Mouse (Mus musculus) erythroblast, adult 5-6 weeks (primary cell): ENCODE data around the gene Mtf1. TPM values are rescaled to one million over a fixed set of nuclear protein-coding genes. Genes with fewer than 3 reads are reported as not detected.
A peak's percentile ranks its signal among the peaks of the same experiment; 100 is the strongest.

Experiments
- ATAC-seq: replicated peaks from 2 replicates; pipeline ENCODE4 v1.8.0; 2016; ENCODE audit warnings: moderate number of reproducible peaks, mild to moderate bottlenecking, moderate TSS enrichment, inconsistent platforms; ENCODE audit not compliant: poor library complexity, low FRiP score, severe bottlenecking
- total RNA-seq, 2 experiments: library from RNA; stranded (forward) in 1 of 2; stranded (reverse) in 1 of 2; fragments of 150-400 nt in 1 of 2; fragments of 200-764, 138-1000 nt in 1 of 2; gene quantifications; 2 replicates each; pipeline versions ENCODE4 v1.2.3 to v1.2.4; 2015 to 2017; ENCODE audit warnings: low replicate concordance in 2 of 2

The Mtf1 gene
- total RNA-seq (2015; ENCODE audit: low replicate concordance) (5.2 and 5.4 TPM in 2 replicates), total RNA-seq (2017; ENCODE audit: low replicate concordance) (8.6 and 17.4 TPM in 2 replicates)

DNA sequence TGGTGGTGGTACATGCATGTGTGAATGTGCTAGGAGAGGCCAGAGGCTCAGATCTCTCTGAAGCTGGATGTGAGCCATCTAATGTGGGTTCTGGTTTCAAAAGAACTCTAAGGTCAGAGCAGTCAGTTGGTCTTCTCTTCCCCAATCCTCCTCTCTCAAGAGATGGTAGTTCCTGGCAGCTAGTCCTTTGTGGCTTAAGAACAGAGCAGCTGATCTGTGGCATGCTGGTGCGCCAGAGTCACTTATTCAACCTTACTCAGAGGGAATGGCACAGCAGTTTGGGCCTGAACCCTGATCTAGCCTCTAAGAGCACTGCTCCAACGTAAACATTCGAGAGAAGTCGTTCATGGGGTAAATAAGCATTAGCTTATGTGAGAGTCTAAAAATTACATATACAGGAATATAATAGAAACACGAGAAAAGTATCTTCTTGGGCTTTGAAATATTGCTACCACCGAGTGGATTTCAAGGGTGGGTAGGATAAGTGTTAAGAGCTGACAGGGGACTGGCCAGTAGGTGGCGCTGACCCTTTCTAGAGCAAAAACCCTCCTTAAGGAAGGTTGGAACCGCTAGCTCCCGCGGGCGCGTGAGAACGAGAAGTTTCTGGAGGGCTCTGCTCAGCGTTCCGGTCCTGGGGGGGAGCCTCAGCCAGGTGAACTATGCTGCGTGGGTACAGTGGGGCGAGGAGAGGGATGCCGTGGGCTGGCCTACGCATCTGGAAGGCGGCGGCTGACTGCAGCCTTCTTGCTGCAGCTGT is at the start of gene Mtf1:
Gene Mtf1, plus strand, starts transcription at position 553 of the 757 bp plus-strand sequence.
- ATAC-seq, result peak; percentile 80

- ATAC-seq, result peak; percentile 66
These were observed 49.4 kb upstream of the Mtf1 start for GRCm38 (mm10) chr4:124752281-124753199.

DNA sequence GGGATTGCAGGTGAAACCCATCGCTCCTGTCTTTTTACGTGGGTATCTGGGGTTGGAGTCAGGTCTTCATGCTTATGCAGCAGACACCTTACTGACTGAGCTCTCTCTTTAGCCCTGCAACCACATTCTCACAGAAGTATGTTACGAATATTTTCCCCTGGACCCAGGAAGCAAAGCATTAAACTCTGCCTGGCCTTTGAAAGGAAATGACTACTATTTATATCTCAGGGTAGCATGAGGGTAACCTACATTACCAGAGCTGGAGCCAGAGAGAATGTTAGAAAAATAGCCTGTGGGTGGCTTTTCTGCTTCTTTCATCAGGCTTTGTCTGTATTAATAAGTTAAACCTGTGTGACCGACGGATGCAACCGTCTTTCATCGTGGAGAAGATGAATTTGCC is 46.4 kb upstream of the Mtf1 start:
- ATAC-seq, result no peak

- ATAC-seq, result no peak
These were observed 42.5 kb upstream of the Mtf1 start for GRCm38 (mm10) chr4:124759305-124759811.

- no peak for ATAC-seq
These were observed 40.7 kb upstream of the Mtf1 start for GRCm38 (mm10) chr4:124761201-124761600.

- no peak for ATAC-seq
These were observed 38.9 kb upstream of the Mtf1 start for GRCm38 (mm10) chr4:124762858-124763452.

DNA sequence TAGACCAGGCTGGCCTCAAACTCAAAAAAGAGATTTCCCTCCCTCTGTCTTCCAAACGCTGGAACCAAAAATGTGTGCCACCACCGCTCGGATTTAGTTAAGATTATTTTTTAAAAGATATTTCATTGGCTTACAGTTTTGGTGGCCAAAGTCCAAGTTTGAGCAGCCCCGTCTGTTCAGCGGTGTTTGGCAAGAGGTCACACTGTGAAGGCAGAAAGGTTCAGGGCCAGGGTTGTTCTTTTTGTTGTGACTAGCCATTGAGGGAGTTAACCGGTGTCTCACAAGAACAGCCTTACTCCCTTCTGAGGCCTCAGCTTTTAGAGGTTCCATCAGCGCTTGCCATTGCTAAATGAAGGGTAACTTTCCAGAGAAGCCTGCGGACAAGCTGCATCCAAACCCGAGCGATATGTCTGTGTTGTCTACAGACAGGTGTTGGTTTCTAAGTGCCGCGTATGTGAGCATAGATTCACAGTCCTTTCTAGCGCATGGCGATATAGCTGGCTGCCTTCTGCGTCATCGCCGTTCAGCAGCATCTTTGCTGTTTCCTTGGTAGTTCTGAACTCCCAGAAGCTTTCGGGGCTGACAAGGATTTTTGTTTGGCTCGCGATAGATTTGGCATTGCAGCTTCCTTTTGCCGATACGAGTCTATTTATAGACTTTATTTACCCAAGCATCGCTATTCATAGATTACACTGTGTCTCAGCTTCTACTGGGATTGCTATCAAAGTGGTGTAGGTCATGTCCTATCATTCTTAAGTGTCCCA is 35.9 kb upstream of the Mtf1 start:
- no peak for ATAC-seq

- no peak for ATAC-seq
These were observed 35.4 kb upstream of the Mtf1 start for GRCm38 (mm10) chr4:124766566-124766940.

DNA sequence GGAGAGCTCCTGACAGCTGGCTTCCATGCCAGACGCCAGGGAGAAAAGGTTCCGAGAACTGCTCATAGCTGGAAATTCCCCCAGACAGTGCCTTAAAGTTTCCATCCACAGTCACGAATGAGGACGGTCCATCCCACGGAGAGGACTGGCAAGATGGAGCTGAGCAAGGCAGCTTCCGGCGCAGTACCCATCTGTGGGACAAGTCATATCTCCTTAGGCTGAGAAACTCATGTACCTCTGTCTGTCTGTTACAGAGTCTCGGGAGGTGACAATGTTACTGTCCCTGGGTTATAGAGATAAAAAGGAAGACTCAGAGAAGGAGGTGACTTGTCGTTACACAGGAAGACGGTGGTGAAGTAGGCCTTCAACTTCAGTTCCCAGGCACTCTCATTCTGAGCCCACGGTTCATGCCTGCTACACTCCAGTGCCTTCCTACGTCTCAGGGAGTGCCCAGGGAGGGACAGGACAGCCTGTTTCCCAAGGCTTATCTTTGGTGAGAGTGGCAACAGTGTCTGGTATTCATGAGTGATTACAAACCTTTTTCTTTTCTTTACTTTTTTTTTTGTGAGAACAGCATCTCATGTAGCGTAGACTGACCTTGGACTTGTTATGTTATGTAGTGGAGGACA is 32.8 kb upstream of the Mtf1 start:
- peak; percentile 64 for ATAC-seq

- no peak for ATAC-seq
These were observed 31.3 kb upstream of the Mtf1 start for GRCm38 (mm10) chr4:124770624-124771023.

GRCm38 (mm10) chr4:124772125-124772524 is 29.8 kb upstream of the Mtf1 start:
- no peak for ATAC-seq

- ATAC-seq, result no peak
These were observed 28.5 kb upstream of the Mtf1 start for GRCm38 (mm10) chr4:124773449-124773848.

GRCm38 (mm10) chr4:124773995-124774394 is 27.9 kb upstream of the Mtf1 start:
- peak; percentile 44 for ATAC-seq

- ATAC-seq, result peak; percentile 96
These were observed 27.5 kb upstream of the Mtf1 start for GRCm38 (mm10) chr4:124774429-124774828.

DNA sequence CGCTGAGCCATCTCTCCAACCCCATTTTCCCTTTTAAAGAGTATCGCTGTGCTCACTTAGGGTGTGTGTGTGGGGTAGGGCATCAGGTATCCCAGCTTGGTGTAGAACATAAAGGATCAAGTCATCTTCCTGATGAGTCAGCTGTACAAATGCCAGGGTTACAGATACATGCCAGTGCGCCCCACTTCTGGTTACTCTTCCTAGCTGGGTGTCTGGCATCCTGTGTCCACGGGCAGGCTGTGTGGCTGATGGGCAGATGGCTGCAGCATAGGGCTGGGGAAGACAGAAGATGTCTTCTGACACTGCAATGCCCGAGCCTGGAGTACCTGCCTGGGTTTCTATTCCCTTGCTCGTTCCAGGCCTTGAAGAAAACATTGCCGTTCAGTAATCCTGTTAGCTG is 20.5 kb upstream of the Mtf1 start:
- ATAC-seq, result no peak

DNA sequence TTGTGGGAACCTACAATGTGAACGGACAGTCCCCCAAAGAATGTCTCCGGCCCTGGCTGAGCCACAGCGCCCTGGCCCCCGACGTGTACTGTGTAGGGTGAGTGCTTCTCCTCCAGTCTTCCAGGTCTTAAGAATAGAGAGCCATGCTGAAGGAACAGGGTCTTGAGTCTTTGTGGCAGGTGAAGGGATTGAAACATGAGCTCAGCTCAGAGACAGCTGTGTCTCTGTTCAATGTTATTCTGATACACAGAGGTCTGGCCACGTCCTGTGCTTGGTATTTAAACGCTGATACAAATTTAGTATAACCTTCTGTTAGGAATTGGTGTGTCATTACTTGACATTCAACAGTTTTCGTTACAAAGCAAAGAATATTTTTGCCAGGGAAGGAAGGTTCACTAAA is 19.5 kb upstream of the Mtf1 start:
- no peak for ATAC-seq

GRCm38 (mm10) chr4:124783937-124784336 is 18.0 kb upstream of the Mtf1 start:
- no peak for ATAC-seq

GRCm38 (mm10) chr4:124790013-124790412 is 11.9 kb upstream of the Mtf1 start:
- ATAC-seq, result no peak

- ATAC-seq, result no peak
These were observed 9.8 kb upstream of the Mtf1 start for GRCm38 (mm10) chr4:124792114-124792513.
